Mouse (Mus musculus) midbrain, embryonic 14.5 days (tissue): ENCODE data around the gene Casc3. TPM values are rescaled to one million over a fixed set of nuclear protein-coding genes. Genes with fewer than 3 reads are reported as not detected.
A peak's percentile ranks its signal among the peaks of the same experiment; 100 is the strongest.

ENCODE experiments used
- ATAC-seq: fragments of 200-750 bp; cut with Nextera tagmentation; 2 replicates; pipeline ENCODE4 v1.8.0; 2017; ENCODE audit warnings: moderate number of reproducible peaks, moderate library complexity; ENCODE audit not compliant: low FRiP score, low TSS enrichment
- DNase-seq: peaks from one replicate; pipeline ENCODE4 v3.0.0-alpha.2; 2015
- H3K27ac ChIP-seq: fragments of 300-500 bp; sonication (generic); replicated peaks from 2 replicates; pipeline ENCODE4 v1.5.1; 2014; ENCODE audit warnings: mild to moderate bottlenecking, low read depth, low read length, moderate library complexity
- H3K27me3 ChIP-seq: fragments of 300-500 bp; sonication (generic); 2 replicates; pipeline ENCODE4 v1.6.1; 2014; ENCODE audit warnings: low read length, control low read depth, mixed read lengths; ENCODE audit not compliant: control insufficient read depth, insufficient read depth
- H3K36me3 ChIP-seq: fragments of 300-500 bp; sonication (generic); 2 replicates; pipeline ENCODE4 v1.6.1; 2014; ENCODE audit warnings: low read length, control low read depth; ENCODE audit not compliant: control insufficient read depth, insufficient read depth
- H3K4me1 ChIP-seq: fragments of 300-500 bp; sonication (generic); 2 replicates; pipeline ENCODE4 v1.6.1; 2014; ENCODE audit warnings: mild to moderate bottlenecking, antibody characterized with exemption, low read length, control low read depth; ENCODE audit not compliant: control insufficient read depth, insufficient read depth
- H3K4me2 ChIP-seq: fragments of 300-500 bp; sonication (generic); 2 replicates; pipeline ENCODE4 v1.6.1; 2014; ENCODE audit warnings: mild to moderate bottlenecking, low read length, moderate library complexity
- H3K4me3 ChIP-seq: fragments of 300-500 bp; sonication (generic); replicated peaks from 2 replicates; pipeline ENCODE4 v1.5.1; 2014; ENCODE audit warnings: low read depth, low read length
- H3K9ac ChIP-seq: fragments of 300-500 bp; sonication (generic); replicated peaks from 2 replicates; pipeline ENCODE4 v1.6.1; 2014; ENCODE audit warnings: mild to moderate bottlenecking, low read length, moderate library complexity
- H3K9me3 ChIP-seq: fragments of 300-500 bp; sonication (generic); 2 replicates; pipeline ENCODE4 v1.6.1; 2016; ENCODE audit warnings: low read length, control low read depth, mixed read lengths; ENCODE audit not compliant: control insufficient read depth
- WGBS: fragments of 180-500 bp; shearing (Covaris S2); extraction: QIAGEN DNeasy Blood & Tissue Kit; methylation state at CpG from one replicate; pipeline ENCODE4 v1.1.7; 2014; 5-methylcytosine and 5-hydroxymethylcytosine counted together
- polyA plus RNA-seq: library from polyadenylated mRNA; unstranded; fragments of >200 nt; fragmentation: Nextera tagmentation; extraction: Ambion mirVana; gene quantifications from 2 replicates; pipeline ENCODE4 v1.2.1, GENCODE M21; 2014

The Casc3 gene
- polyA plus RNA-seq, 1 experiment from 2014 or later: 57.3 TPM

DNA sequence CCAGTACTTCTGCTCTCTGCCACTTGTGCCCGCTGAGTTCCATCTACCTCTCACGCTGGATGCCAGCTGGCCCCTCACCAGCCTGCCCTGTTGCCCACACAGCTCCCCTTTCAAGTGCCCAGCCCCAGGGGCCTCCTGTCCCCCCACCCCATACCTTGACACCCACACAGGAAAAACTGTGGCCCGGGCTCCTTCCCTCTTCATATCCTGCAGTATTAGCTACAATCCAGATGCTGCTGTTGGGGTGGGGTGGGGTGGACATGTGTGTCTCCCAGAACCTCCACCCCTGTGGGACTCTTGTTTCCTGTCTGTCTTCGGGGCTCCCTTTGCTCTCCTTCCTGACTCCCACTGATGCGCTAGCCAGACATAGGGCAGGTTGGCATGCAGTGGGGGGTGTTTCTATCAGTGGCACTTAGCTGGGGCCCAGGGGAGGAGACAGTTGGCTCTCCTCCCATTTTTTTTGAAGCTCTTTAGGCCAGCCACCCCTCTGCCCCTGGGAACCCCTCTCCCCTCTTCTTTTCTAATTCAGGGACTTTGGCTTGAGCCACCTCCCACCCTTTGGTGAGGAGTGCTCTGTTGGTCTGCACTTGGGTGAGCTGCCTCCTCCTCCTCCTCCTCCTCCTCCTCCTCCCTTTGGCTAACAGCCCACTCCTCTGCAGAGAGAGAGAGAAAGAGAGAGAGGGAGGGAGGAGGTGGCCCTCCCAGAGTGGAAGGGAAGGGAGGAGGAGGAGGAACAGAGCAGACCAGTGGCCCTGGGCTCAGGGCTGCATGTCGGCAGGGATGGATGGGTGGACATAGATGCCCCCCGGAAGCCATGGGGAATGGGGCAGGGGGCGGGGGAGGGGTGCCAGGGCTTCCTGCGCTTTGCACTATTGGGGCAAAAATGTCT is 39.0 kb upstream of the Casc3 start:
- peaks cover 31% of the 10 kb centered on the region for H3K4me1 ChIP-seq
- H3K4me2 ChIP-seq: no peak overlapping the region
- H3K9ac ChIP-seq: no peak overlapping the region; the same call in 1 of the 2 replicates
- 50% methylated on average over 7 of the region's 9 CpGs for WGBS
- H3K36me3 ChIP-seq: peaks cover 73% of the 10 kb centered on the region
- ATAC-seq (0 out of 2 replicates have a peak, but pooled peaks have one; percentile 21), DNase-seq (peak; percentile 44)
- peak overlapping the region; percentile 68 for H3K27ac ChIP-seq
- H3K4me3 ChIP-seq: no peak overlapping the region
- H3K9me3 ChIP-seq: no peaks in the 10 kb centered on the region
- no peaks in the 10 kb centered on the region for H3K27me3 ChIP-seq

DNA sequence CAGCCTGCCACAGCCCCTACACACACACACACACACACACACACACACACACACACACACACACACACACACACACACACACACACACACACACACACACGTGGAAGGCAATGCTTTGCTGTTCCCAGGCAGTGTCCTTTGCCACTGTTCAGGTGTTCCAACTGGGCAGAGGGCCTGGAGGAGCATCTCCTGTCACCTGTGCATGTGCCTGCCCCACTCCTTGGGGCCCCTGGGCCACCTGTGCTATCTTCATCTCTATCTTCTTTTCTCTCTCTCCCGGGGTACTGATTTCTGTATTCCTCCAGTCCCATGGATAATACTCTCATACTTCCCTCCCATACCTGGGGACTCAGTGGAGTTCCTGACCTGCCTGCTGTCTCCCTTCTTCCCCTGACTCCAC is 38.4 kb upstream of the Casc3 start:
- no peak overlapping the region for H3K4me3 ChIP-seq
- peaks cover 31% of the 10 kb centered on the region for H3K4me1 ChIP-seq
- no peak for DNase-seq
- no peak overlapping the region for H3K4me2 ChIP-seq
- H3K9ac ChIP-seq: no peak overlapping the region; the same call in 1 of the 2 replicates
- peaks cover 73% of the 10 kb centered on the region for H3K36me3 ChIP-seq
- no peak for ATAC-seq
- peak overlapping the region; percentile 68 for H3K27ac ChIP-seq
- H3K9me3 ChIP-seq: no peaks in the 10 kb centered on the region
- 48% methylated on average over 2 of the region's 2 CpGs for WGBS
- no peaks in the 10 kb centered on the region for H3K27me3 ChIP-seq

DNA sequence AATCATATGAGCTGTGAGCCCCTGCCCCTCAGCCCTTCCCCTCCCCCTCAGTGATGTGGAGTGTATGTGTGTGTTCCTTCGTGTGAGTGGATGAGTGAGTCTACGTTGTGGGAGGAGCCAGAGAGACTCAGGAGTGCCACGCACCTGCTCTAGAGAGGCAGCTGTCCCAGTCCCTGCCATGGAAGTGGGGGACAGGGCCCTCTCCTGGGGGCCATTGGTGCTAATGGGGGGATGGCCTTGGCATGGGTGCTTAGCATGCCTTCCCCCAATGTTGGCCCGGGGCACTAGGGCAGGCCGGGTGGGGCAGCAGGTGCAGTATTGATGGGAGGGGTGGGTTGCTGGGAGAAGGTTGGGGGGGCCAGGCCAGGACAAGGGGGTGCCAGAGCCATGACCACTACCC is 37.9 kb upstream of the Casc3 start:
- Histone ChIP-seq H3K27ac (peak overlapping the region; percentile 68), H3K9ac (peak overlapping the region; percentile 14; the same call in 1 of the 2 replicates), H3K36me3 (peaks cover 69% of the 10 kb centered on the region), H3K4me1 (peaks cover 31% of the 10 kb centered on the region), H3K27me3 (no peaks in the 10 kb centered on the region), H3K4me2 (no peak overlapping the region), H3K9me3 (no peaks in the 10 kb centered on the region), H3K4me3 (no peak overlapping the region)
- ATAC-seq (peak; percentile 22; the same call in 1 of the 2 replicates), DNase-seq (no peak)
- WGBS: 45% methylated on average over 5 of the region's 5 CpGs

DNA sequence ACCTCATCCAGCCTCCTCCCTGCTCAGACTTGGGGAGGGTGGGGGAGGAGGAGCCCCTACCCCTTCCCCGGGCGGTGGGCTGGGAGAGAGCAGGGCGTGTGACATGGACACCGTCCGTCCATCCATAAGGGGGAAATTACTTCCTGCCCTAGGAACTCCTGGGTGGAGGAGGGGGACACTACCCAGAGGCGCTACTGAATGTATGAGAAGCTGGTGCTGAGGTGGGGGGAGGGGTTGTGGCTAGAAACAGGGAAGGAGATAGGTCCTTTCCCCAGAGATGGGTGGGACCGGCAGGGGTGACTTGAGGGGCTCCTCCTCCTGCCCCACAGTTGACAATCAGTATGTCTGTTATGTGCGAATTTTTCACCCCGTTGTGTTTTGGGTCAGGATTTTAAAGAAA is 37.4 kb upstream of the Casc3 start:
- DNase-seq: peak; percentile 69
- 22% methylated on average over 9 of the region's 9 CpGs for WGBS
- Histone ChIP-seq H3K4me1 (peaks cover 31% of the 10 kb centered on the region), H3K9me3 (no peaks in the 10 kb centered on the region), H3K9ac (peak overlapping the region; percentile 14; the same call in 1 of the 2 replicates), H3K4me3 (no peak overlapping the region), H3K36me3 (peaks cover 65% of the 10 kb centered on the region), H3K4me2 (no peak overlapping the region), H3K27me3 (no peaks in the 10 kb centered on the region), H3K27ac (peak overlapping the region; percentile 21)
- ATAC-seq: peak; percentile 55

DNA sequence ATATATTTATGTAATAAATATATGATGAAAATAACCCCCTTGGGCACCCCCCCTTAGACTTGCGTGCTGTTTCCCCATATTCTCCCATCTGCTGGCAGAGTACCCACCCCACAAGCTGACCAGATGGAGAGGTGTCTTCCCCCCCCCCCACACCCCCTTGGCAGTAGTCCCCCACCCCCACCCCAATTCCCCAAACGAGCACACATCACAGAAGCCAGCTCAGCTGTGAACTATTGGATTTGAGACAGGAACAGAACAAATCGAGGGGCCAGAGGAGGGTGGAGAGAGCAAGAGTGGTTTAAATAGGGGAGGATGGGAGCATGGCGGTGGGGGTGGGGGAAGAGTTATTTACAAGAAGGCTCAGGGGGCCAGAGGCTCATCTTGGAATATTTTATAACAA is 37.0 kb upstream of the Casc3 start:
- peak overlapping the region; percentile 75 for H3K27ac ChIP-seq
- DNase-seq (peak; percentile 41), ATAC-seq (no peak)
- H3K4me1 ChIP-seq: peaks cover 31% of the 10 kb centered on the region
- H3K9ac ChIP-seq: 0 out of 2 replicates have a peak overlapping the region, but pooled peaks have one; percentile 23
- H3K4me3 ChIP-seq: no peak overlapping the region
- H3K36me3 ChIP-seq: peaks cover 62% of the 10 kb centered on the region
- no peaks in the 10 kb centered on the region for H3K27me3 ChIP-seq
- 11% methylated on average over 4 of the region's 4 CpGs for WGBS
- peak overlapping the region; percentile 41 for H3K4me2 ChIP-seq
- no peaks in the 10 kb centered on the region for H3K9me3 ChIP-seq

DNA sequence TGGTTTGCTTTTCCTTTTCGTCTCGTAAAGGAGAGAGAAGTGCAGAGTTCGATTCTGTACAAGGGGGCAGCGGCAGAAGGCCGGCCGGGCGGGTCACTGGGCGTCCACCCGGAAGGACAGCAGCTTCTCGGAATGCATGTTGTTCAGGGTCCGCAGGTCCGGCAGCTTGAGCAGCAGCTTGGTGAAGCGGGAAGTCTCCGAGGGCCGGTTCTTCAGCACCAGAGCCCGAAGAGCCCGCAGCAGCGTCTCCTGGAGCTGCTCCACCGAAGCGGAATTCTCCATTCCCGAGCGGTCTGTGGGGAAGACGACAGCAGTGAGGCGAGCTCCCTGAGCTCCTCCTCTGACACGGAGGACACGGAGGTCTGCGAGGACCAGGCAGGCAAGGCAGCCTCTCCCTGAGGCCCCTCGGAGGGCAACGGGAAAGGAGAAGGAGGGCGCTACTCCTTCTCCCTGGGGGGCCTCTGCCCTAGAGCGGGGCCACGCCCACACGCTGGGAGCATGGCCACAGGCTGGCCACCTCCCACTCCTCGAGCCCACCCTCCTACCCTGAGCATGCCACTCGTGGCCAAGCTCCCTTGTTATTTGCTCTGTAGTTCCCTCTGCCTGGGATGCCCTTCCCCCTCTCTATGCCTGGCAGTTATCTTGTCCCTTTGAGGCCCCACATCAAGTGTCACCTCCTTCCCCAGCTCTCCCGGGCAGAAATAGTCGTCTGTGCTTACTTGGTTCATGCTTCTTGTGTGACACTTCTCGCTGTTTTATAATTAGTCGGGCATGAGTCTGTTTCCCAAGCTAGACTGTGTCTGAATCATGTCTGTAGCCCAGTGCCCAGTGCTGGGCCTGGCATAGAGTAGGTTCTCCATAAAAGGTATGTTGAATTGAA is 36.3 kb upstream of the Casc3 start:
- no peak for ATAC-seq
- 22% methylated on average over 37 of the region's 39 CpGs for WGBS
- DNase-seq: peak; percentile 50
- Histone ChIP-seq H3K27me3 (no peaks in the 10 kb centered on the region), H3K27ac (peak overlapping the region; percentile 75), H3K9ac (0 out of 2 replicates have a peak overlapping the region, but pooled peaks have one; percentile 23), H3K4me1 (peaks cover 34% of the 10 kb centered on the region), H3K4me3 (peak overlapping the region; percentile 12; the same call in 1 of the 2 replicates), H3K4me2 (peak overlapping the region; percentile 41), H3K36me3 (peaks cover 55% of the 10 kb centered on the region), H3K9me3 (no peaks in the 10 kb centered on the region)

DNA sequence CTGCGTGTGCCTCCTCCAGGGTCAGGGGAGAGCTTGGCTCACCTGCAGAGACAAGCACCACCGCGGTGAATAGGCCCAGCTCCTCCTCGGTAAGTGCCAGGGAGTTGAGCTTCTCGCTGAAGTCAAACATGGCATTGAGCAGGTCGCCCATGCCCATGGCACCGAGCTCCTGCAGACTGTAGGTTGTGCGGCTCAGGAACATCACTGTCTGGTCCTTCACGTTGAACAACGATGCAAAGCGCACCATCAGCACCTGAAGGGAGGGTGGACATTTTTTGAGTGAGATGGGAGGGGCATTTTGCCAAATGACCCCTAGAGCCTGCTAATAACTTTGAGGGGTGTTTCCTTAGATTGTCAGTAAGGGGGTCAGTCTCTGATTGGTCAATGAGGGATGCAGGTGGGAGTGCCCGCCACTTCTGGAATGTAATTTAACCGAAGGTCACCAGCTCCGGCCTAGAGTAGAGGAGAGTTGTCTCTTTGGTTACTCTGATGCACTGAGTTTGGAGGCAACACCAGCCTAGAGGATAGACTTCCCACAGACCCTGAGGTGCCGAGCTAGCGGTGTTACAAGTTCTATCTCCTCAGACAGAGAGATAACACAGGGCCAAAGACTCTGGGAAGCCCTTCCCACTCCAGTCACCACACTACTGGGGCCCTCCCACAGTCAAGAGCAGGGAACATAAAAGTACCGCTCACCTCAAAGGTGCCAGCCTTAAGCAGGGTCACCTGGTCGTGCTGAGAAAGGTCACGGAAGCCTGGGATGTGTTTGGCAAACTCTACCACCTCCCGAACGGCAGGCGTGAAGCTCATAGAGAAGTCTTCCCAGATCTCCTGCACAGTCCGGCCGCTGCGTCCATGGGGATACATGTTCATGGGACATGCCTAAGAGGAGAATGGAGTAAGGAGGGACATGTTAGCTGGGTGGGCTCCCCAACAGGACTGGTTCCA is 35.4 kb upstream of the Casc3 start:
- no peak overlapping the region for H3K4me3 ChIP-seq
- 92% methylated on average over 25 of the region's 25 CpGs for WGBS
- H3K36me3 ChIP-seq: peaks cover 46% of the 10 kb centered on the region
- no peaks in the 10 kb centered on the region for H3K9me3 ChIP-seq
- peaks cover 43% of the 10 kb centered on the region for H3K4me1 ChIP-seq
- no peak overlapping the region for H3K9ac ChIP-seq
- DNase-seq: no peak
- no peak overlapping the region; the same call in 1 of the 2 replicates for H3K4me2 ChIP-seq
- no peaks in the 10 kb centered on the region for H3K27me3 ChIP-seq
- ATAC-seq: no peak
- 0 out of 2 replicates have a peak overlapping the region, but pooled peaks have one; percentile 75 for H3K27ac ChIP-seq
